ENCODE assay signal across 9 mouse cellular contexts in genomic region chr4:120948938-120949337, GRCm38 (mm10). TPM values are rescaled to one million over a fixed set of nuclear protein-coding genes. Genes with fewer than 3 reads are reported as not detected.
A peak's percentile ranks its signal among the peaks of the same experiment; 100 is the strongest.
DNase-seq lines count a peak whose midpoint lies in the region; ATAC-seq and TF ChIP-seq lines count a peak whose summit lies in the region.
"Had no signal": no experiment of that assay in that cellular context is flagged by ENCODE, and none has a peak within 500 bp of the region (broad histone marks: within the 10 kb centered on the region; RNA-seq: fewer than 3 reads in every experiment).

No protein-coding gene starts in this region.

- no peaks in the 10 kb centered on the region for H3K4me1 ChIP-seq in lung, postnatal 0 days (ENCODE audit: insufficient read depth, low read depth, low read length)
- H3K4me1 ChIP-seq in forebrain, postnatal 0 days (ENCODE audit: insufficient read depth) = no peaks in the 10 kb centered on the region

- no peak for TF ChIP-seq CTCF in lung, postnatal 0 days (IDR thresholded peaks at IDR 0.05)
- no peak for TF ChIP-seq CTCF in forebrain, postnatal 0 days (IDR thresholded peaks at IDR 0.05; ENCODE audit: low read depth)

- H3K9ac ChIP-seq in lung, postnatal 0 days (replicated peaks; ENCODE audit: low read depth) = 0 out of 2 replicates have a peak overlapping the region, but pooled peaks have one; percentile 2
- H3K9ac ChIP-seq in forebrain, postnatal 0 days = no peak overlapping the region

- no peak; the same call in 1 of the 2 replicates for TF ChIP-seq EP300 in lung, postnatal 0 days (IDR thresholded peaks at IDR 0.05)

- no peak for ATAC-seq in lung, postnatal 0 days
- ATAC-seq in forebrain, postnatal 0 days = no peak

- H3K9me3 ChIP-seq in lung, postnatal 0 days (ENCODE audit: low read length) = no peaks in the 10 kb centered on the region
- H3K9me3 ChIP-seq in forebrain, postnatal 0 days (ENCODE audit: low read length) = no peaks in the 10 kb centered on the region

- 49% methylated on average over 3 of the region's 3 CpGs for WGBS in lung, postnatal 0 days
- 85% methylated on average over 3 of the region's 3 CpGs for WGBS in forebrain, postnatal 0 days

- peak overlapping the region; percentile 39 for H3K4me2 ChIP-seq in lung, postnatal 0 days (replicated peaks; ENCODE audit: low read depth, low read length)
- no peak overlapping the region for H3K4me2 ChIP-seq in forebrain, postnatal 0 days (ENCODE audit: low read depth)

- intact Hi-C loops in gastrocnemius, postnatal 14 days (cut with DNase I; ENCODE audit: low total_unique reads) = no loop called here

- no peaks in the 10 kb centered on the region for H3K27me3 ChIP-seq in lung, postnatal 0 days (replicated peaks; ENCODE audit: insufficient read depth, low read length)
- no peaks in the 10 kb centered on the region for H3K27me3 ChIP-seq in forebrain, postnatal 0 days (ENCODE audit: insufficient read depth, low read length)

- no peak overlapping the region for H3K4me3 ChIP-seq in lung, postnatal 0 days (ENCODE audit: low read depth, low read length)
- no peak overlapping the region for H3K4me3 ChIP-seq in forebrain, postnatal 0 days (ENCODE audit: low read depth, low read length)

- no peaks in the 10 kb centered on the region for H3K36me3 ChIP-seq in lung, postnatal 0 days (ENCODE audit: insufficient read depth, low read length)
- no peaks in the 10 kb centered on the region for H3K36me3 ChIP-seq in forebrain, postnatal 0 days (ENCODE audit: insufficient read depth)

- peak overlapping the region; percentile 71 for H3K27ac ChIP-seq in lung, postnatal 0 days (ENCODE audit: low read length)
- no peak overlapping the region for H3K27ac ChIP-seq in forebrain, postnatal 0 days (ENCODE audit: low read depth, low read length)

- peak; percentile 15 for DNase-seq in gastrocnemius, postnatal 14 days
- DNase-seq in gastrocnemius, postnatal 4 days (ENCODE audit: low spot score in 2 of 2) = no peak
- DNase-seq in heart, adult 18-20 months = peak; percentile 27 to 42
- peak; percentile 76 for DNase-seq in kidney, postnatal 10 days
- peak; percentile 50 for DNase-seq in lung, postnatal 0 days (ENCODE audit: low spot score)
- no peak for DNase-seq in urinary bladder, adult 18-20 months (ENCODE audit: low spot score in 2 of 2)
- no peak for DNase-seq in forebrain, postnatal 0 days
- DNase-seq in layer of hippocampus, adult 8-10 months (ENCODE audit: low spot score in 2 of 2) = no peak
- DNase-seq: cerebellum, postnatal 25 days had no signal

RNA-seq across cellular contexts. Expression of gene Zfp69, which starts 2.6 kb away (rescaled TPM):
- 1 to 10 TPM; 1.1 to 1.3 TPM for total RNA-seq in gastrocnemius, postnatal 14 days (2021)
- total RNA-seq in gastrocnemius, postnatal 4 days (2021) = 1 to 10 TPM; 2.9 to 3.9 TPM
- total RNA-seq in heart, adult 18-20 months (2021) = 1 to 10 TPM in 1 of 2 experiments, under 1 TPM in 1; 0.75 to 1.1 TPM
- polyA plus RNA-seq in lung, postnatal 0 days (2015; fragmentation: Nextera tagmentation; extraction: Ambion mirVana) = 6.7 TPM in 2 replicates
- 2.6 and 3.1 TPM in 2 replicates for total RNA-seq in forebrain, postnatal 0 days (2014; rRNA removed)
- 2.5 and 4.5 TPM in 2 replicates for polyA plus RNA-seq in forebrain, postnatal 0 days (2015; fragmentation: Nextera tagmentation; extraction: Ambion mirVana)
- total RNA-seq in layer of hippocampus, adult 8-10 months (2022) = 1 to 10 TPM; 1.6 to 3.0 (median 2.6) TPM

RNA-seq across cellular contexts. Expression of gene Exo5, which starts 24.1 kb away (rescaled TPM):
- 1 to 10 TPM; 2.8 to 3.9 TPM for total RNA-seq in gastrocnemius, postnatal 14 days (2021)
- 1 to 10 TPM; 7.4 to 7.9 TPM for total RNA-seq in gastrocnemius, postnatal 4 days (2021)
- total RNA-seq in heart, adult 18-20 months (2021) = 1 to 10 TPM; 1.9 to 2.0 TPM
- polyA plus RNA-seq in lung, postnatal 0 days (2015; fragmentation: Nextera tagmentation; extraction: Ambion mirVana) = 12.6 and 13.1 TPM in 2 replicates
- 15.6 and 15.7 TPM in 2 replicates for total RNA-seq in forebrain, postnatal 0 days (2014; rRNA removed)
- 16.0 and 18.7 TPM in 2 replicates for polyA plus RNA-seq in forebrain, postnatal 0 days (2015; fragmentation: Nextera tagmentation; extraction: Ambion mirVana)
- 10 to 100 TPM; 11.9 to 16.2 (median 14.0) TPM for total RNA-seq in layer of hippocampus, adult 8-10 months (2022)

Comparison
In these comparisons a context has a peak if more than half of its experiments do, and no peak if none do; other contexts are left out.
1. DNase-seq: peak in gastrocnemius, postnatal 14 days (single experiment), heart, adult 18-20 months (2 of 2), kidney, postnatal 10 days (single experiment) and lung, postnatal 0 days (single experiment); none in gastrocnemius, postnatal 4 days (0 of 2), urinary bladder, adult 18-20 months (0 of 2), forebrain, postnatal 0 days (single experiment) and layer of hippocampus, adult 8-10 months (0 of 2).